Mouse (Mus musculus): Measurements from ENCODE around the gene Fyn. TPM values are rescaled to one million over a fixed set of nuclear protein-coding genes. Genes with fewer than 3 reads are reported as not detected.

The Fyn gene
- polyA plus RNA-seq, 1 experiment: 107 TPM

GRCm38 (mm10) chr10:39339969-39340236 lies 28.8 kb upstream of the Fyn start:
- H3K27ac ChIP-seq (ENCODE audit: insufficient read depth, low read length): no peak overlapping the region
- TF ChIP-seq CTCF (IDR thresholded peaks at IDR 0.05; ENCODE audit: extremely low read depth, insufficient read depth, low read length) (no peak), POLR2A (IDR thresholded peaks at IDR 0.05; ENCODE audit: extremely low read depth, insufficient read depth, low read length) (no peak)
- no peaks in the 10 kb centered on the region for H3K4me1 ChIP-seq (ENCODE audit: control insufficient read depth, insufficient read depth, low read length)
- H3K4me3 ChIP-seq (ENCODE audit: insufficient read depth, low read length): no peak overlapping the region

GRCm38 (mm10) chr10:39343551-39343950 lies 25.1 kb upstream of the Fyn start:
- Histone ChIP-seq H3K27ac (ENCODE audit: insufficient read depth, low read length) (no peak overlapping the region), H3K4me1 (ENCODE audit: control insufficient read depth, insufficient read depth, low read length) (no peaks in the 10 kb centered on the region), H3K4me3 (ENCODE audit: insufficient read depth, low read length) (no peak overlapping the region)
- TF ChIP-seq POLR2A (IDR thresholded peaks at IDR 0.05; ENCODE audit: extremely low read depth, insufficient read depth, low read length) (no peak), CTCF (IDR thresholded peaks at IDR 0.05; ENCODE audit: extremely low read depth, insufficient read depth, low read length) (no peak)

- H3K4me1 ChIP-seq (ENCODE audit: control insufficient read depth, insufficient read depth, low read length): no peaks in the 10 kb centered on the region
- TF ChIP-seq CTCF (IDR thresholded peaks at IDR 0.05; ENCODE audit: extremely low read depth, insufficient read depth, low read length): no peak
- H3K4me3 ChIP-seq (ENCODE audit: insufficient read depth, low read length): no peak overlapping the region
- no peak overlapping the region for H3K27ac ChIP-seq (ENCODE audit: insufficient read depth, low read length)
Measured at GRCm38 (mm10) chr10:39345921-39346320, 22.7 kb upstream of the Fyn start.

- Histone ChIP-seq H3K27ac (ENCODE audit: insufficient read depth, low read length) (no peak overlapping the region), H3K4me1 (ENCODE audit: control insufficient read depth, insufficient read depth, low read length) (no peaks in the 10 kb centered on the region), H3K4me3 (ENCODE audit: insufficient read depth, low read length) (no peak overlapping the region)
- no peak for TF ChIP-seq CTCF (IDR thresholded peaks at IDR 0.05; ENCODE audit: extremely low read depth, insufficient read depth, low read length)
Measured at GRCm38 (mm10) chr10:39349781-39350364, 18.8 kb upstream of the Fyn start.

- H3K27ac ChIP-seq (ENCODE audit: insufficient read depth, low read length): no peak overlapping the region
- no peak overlapping the region for H3K4me3 ChIP-seq (ENCODE audit: insufficient read depth, low read length)
- TF ChIP-seq CTCF (IDR thresholded peaks at IDR 0.05; ENCODE audit: extremely low read depth, insufficient read depth, low read length): no peak
- TF ChIP-seq POLR2A (IDR thresholded peaks at IDR 0.05; ENCODE audit: extremely low read depth, insufficient read depth, low read length): no peak
- no peaks in the 10 kb centered on the region for H3K4me1 ChIP-seq (ENCODE audit: control insufficient read depth, insufficient read depth, low read length)
Measured at GRCm38 (mm10) chr10:39364196-39364595, 4.5 kb upstream of the Fyn start.

GRCm38 (mm10) chr10:39369502-39369931 lies 862 bp downstream of the Fyn start:
- Histone ChIP-seq H3K4me1 (ENCODE audit: control insufficient read depth, insufficient read depth, low read length) (peaks cover 6% of the 10 kb centered on the region; the same call in 1 of the 2 replicates), H3K4me3 (ENCODE audit: insufficient read depth, low read length) (peak overlapping the region; percentile 94), H3K27ac (ENCODE audit: insufficient read depth, low read length) (peak overlapping the region; percentile 40; the same call in 1 of the 2 replicates)
- no peak for TF ChIP-seq CTCF (IDR thresholded peaks at IDR 0.05; ENCODE audit: extremely low read depth, insufficient read depth, low read length)
- TF ChIP-seq POLR2A (IDR thresholded peaks at IDR 0.05; ENCODE audit: extremely low read depth, insufficient read depth, low read length): peak; percentile 80

GRCm38 (mm10) chr10:39369977-39370785 lies 1.5 kb downstream of the Fyn start:
- Histone ChIP-seq H3K4me3 (ENCODE audit: insufficient read depth, low read length) (peak overlapping the region; percentile 94), H3K4me1 (ENCODE audit: control insufficient read depth, insufficient read depth, low read length) (peaks cover 6% of the 10 kb centered on the region; the same call in 1 of the 2 replicates), H3K27ac (ENCODE audit: insufficient read depth, low read length) (peak overlapping the region; percentile 40; the same call in 1 of the 2 replicates)
- TF ChIP-seq CTCF (IDR thresholded peaks at IDR 0.05; ENCODE audit: extremely low read depth, insufficient read depth, low read length) (no peak), POLR2A (IDR thresholded peaks at IDR 0.05; ENCODE audit: extremely low read depth, insufficient read depth, low read length) (no peak)

GRCm38 (mm10) chr10:39370786-39371221 lies 2.1 kb downstream of the Fyn start:
- peak overlapping the region; percentile 94 for H3K4me3 ChIP-seq (ENCODE audit: insufficient read depth, low read length)
- peaks cover 6% of the 10 kb centered on the region; the same call in 1 of the 2 replicates for H3K4me1 ChIP-seq (ENCODE audit: control insufficient read depth, insufficient read depth, low read length)
- no peak for TF ChIP-seq CTCF (IDR thresholded peaks at IDR 0.05; ENCODE audit: extremely low read depth, insufficient read depth, low read length)
- TF ChIP-seq POLR2A (IDR thresholded peaks at IDR 0.05; ENCODE audit: extremely low read depth, insufficient read depth, low read length): no peak
- H3K27ac ChIP-seq (ENCODE audit: insufficient read depth, low read length): no peak overlapping the region; the same call in 1 of the 2 replicates

- Histone ChIP-seq H3K4me1 (ENCODE audit: control insufficient read depth, insufficient read depth, low read length) (peaks cover 9% of the 10 kb centered on the region), H3K4me3 (ENCODE audit: insufficient read depth, low read length) (peak overlapping the region; percentile 94), H3K27ac (ENCODE audit: insufficient read depth, low read length) (no peak overlapping the region)
- TF ChIP-seq POLR2A (IDR thresholded peaks at IDR 0.05; ENCODE audit: extremely low read depth, insufficient read depth, low read length) (no peak), CTCF (IDR thresholded peaks at IDR 0.05; ENCODE audit: extremely low read depth, insufficient read depth, low read length) (no peak)
Measured at GRCm38 (mm10) chr10:39371467-39371866, 2.8 kb downstream of the Fyn start.

- Histone ChIP-seq H3K4me3 (ENCODE audit: insufficient read depth, low read length) (no peak overlapping the region; the same call in 1 of the 2 replicates), H3K4me1 (ENCODE audit: control insufficient read depth, insufficient read depth, low read length) (peaks cover 14% of the 10 kb centered on the region), H3K27ac (ENCODE audit: insufficient read depth, low read length) (no peak overlapping the region)
- no peak for TF ChIP-seq CTCF (IDR thresholded peaks at IDR 0.05; ENCODE audit: extremely low read depth, insufficient read depth, low read length)
- no peak for TF ChIP-seq POLR2A (IDR thresholded peaks at IDR 0.05; ENCODE audit: extremely low read depth, insufficient read depth, low read length)
Measured at GRCm38 (mm10) chr10:39371991-39372390, 3.3 kb downstream of the Fyn start.

Data from cortical plate, adult 2 months (tissue).